Mouse (Mus musculus): ENCODE measurements around the gene Fam71e2. TPM values are rescaled to one million over a fixed set of nuclear protein-coding genes. Genes with fewer than 3 reads are reported as not detected.

The Fam71e2 gene
- total RNA-seq, 1 experiment = not detected

DNA sequence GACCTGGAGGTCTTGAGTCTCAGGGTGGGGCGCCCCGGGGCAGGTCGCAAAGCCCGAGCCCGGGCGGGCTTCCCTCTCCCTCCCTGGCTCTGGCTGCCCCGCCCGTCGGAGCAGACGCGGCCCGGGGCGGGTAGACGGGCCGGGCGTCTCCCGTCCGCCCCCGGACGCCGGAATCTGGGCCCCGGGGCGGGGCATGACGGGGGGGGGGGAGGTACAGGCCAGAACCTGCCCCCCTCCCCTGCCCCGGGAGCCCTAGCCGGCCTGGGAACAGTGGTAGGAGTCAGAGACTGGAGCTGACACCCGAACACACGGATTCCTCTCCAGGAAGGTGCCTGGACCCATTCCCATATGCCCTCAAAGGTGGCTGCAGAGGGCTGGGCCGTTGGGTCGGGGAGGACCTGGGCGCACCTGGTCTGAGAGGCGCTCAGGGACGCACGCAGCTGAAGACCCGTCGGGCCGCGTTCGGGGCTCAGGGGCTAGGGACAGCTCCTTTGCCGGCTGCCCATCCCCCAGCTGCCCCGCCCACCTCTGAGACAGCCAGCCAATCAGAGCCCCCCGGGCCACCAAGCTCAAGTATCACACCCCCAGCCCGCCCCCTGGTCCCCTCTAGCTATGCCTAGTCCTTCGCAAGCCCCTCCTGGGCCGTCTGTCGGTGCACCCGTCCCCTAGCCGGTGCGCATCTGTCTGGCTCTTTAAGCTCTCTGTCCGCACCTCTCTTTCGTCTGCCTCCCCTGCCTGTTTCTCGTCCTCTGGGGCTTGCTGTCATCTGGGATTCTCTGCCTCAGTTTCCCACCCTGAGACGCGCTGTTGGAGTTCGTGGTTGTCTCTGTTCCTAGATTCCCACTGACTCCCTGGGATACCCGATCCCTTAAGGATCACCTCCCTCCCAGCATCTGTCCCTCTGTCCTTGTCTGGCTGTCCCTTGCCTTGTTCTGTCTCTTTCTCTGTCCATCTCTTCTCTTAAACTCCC is 6.0 kb upstream of the Fam71e2 start:
- peak; percentile 76 for DNase-seq (ENCODE audit: low read depth, low spot score)
- peak; percentile 54; the same call in 1 of the 2 replicates for TF ChIP-seq CHD2 (IDR thresholded peaks at IDR 0.05; ENCODE audit: low read depth, low read length)
- no peak for TF ChIP-seq HCFC1 (IDR thresholded peaks at IDR 0.05; ENCODE audit: borderline replicate concordance, insufficient read depth, low read length)
- TF ChIP-seq MAFK (IDR thresholded peaks at IDR 0.05; ENCODE audit: insufficient read depth, low read depth, low read length) = no peak
- no peak for TF ChIP-seq ZC3H11A (IDR thresholded peaks at IDR 0.05; ENCODE audit: borderline replicate concordance, low read depth, low read length)
- TF ChIP-seq ZNF384 (IDR thresholded peaks at IDR 0.05; ENCODE audit: low read depth, low read length) = no peak
- no peak overlapping the region for H3K27ac ChIP-seq (ENCODE audit: insufficient read depth, low read depth, low read length, poor library complexity, severe bottlenecking)
- in situ Hi-C loops (cut with MboI; ENCODE audit: low sequenced_read_pairs in 2 of 2, unreplicated experiment in 2 of 2) = no loop called here
- H3K9ac ChIP-seq (ENCODE audit: insufficient read depth, low read depth, low read length, poor library complexity, severe bottlenecking) = no peak overlapping the region
- H3K36me3 ChIP-seq (ENCODE audit: control insufficient read depth, insufficient read depth, low read length, poor library complexity, severe bottlenecking) = no peaks in the 10 kb centered on the region
- peak overlapping the region; percentile 44 to 65 for H3K4me3 ChIP-seq (ENCODE audit: insufficient read depth in 1 of 2, low read depth in 1 of 2, low read length in 2 of 2, poor library complexity in 1 of 2, severe bottlenecking in 1 of 2)
- no peaks in the 10 kb centered on the region for H3K9me3 ChIP-seq (ENCODE audit: control insufficient read depth, insufficient read depth, low read depth, low read length)
- peaks cover 5 to 9% of the 10 kb centered on the region in 2 experiments; a peak in 3 of 4 replicates for H3K4me1 ChIP-seq (ENCODE audit: control insufficient read depth in 2 of 2, insufficient read depth in 2 of 2, low read length in 2 of 2, poor library complexity in 1 of 2)

DNA sequence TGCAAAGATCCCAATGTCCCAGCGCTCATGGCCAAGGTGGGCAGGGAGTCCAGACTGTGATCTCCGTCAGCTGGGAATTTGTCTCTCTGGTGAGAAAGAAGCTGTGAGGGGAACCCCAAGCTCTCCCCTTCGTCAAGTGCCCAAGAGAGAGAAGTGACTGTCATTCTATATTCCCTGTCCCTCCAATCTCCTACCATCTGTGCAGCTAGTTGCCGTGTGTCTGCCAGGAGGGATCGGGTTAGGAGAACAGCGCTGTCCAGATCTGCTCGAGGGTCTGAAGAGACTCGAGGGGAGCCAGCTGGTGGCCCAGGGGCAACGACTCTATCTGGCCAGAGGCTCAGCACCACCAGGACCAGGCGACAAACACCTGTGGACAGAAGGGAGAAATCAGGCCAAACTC is 5.0 kb upstream of the Fam71e2 start:
- Histone ChIP-seq H3K9me3 (ENCODE audit: control insufficient read depth, insufficient read depth, low read depth, low read length) (no peaks in the 10 kb centered on the region), H3K4me1 (ENCODE audit: control insufficient read depth in 2 of 2, insufficient read depth in 2 of 2, low read length in 2 of 2, poor library complexity in 1 of 2) (peaks cover 5 to 9% of the 10 kb centered on the region in 2 experiments; a peak in 3 of 4 replicates), H3K4me3 (ENCODE audit: insufficient read depth in 1 of 2, low read depth in 1 of 2, low read length in 2 of 2, poor library complexity in 1 of 2, severe bottlenecking in 1 of 2) (no peak overlapping the region), H3K27ac (ENCODE audit: insufficient read depth, low read depth, low read length, poor library complexity, severe bottlenecking) (no peak overlapping the region), H3K36me3 (ENCODE audit: control insufficient read depth, insufficient read depth, low read length, poor library complexity, severe bottlenecking) (no peaks in the 10 kb centered on the region), H3K9ac (ENCODE audit: insufficient read depth, low read depth, low read length, poor library complexity, severe bottlenecking) (no peak overlapping the region)
- DNase-seq (ENCODE audit: low read depth, low spot score) = no peak
- no peak for TF ChIP-seq ZNF384 (IDR thresholded peaks at IDR 0.05; ENCODE audit: low read depth, low read length)
- no peak for TF ChIP-seq HCFC1 (IDR thresholded peaks at IDR 0.05; ENCODE audit: borderline replicate concordance, insufficient read depth, low read length)
- TF ChIP-seq CHD2 (IDR thresholded peaks at IDR 0.05; ENCODE audit: low read depth, low read length) = no peak
- TF ChIP-seq ZC3H11A (IDR thresholded peaks at IDR 0.05; ENCODE audit: borderline replicate concordance, low read depth, low read length) = no peak
- TF ChIP-seq MAFK (IDR thresholded peaks at IDR 0.05; ENCODE audit: insufficient read depth, low read depth, low read length) = no peak
- in situ Hi-C loops (cut with MboI; ENCODE audit: low sequenced_read_pairs in 2 of 2, unreplicated experiment in 2 of 2) = no loop called here

DNA sequence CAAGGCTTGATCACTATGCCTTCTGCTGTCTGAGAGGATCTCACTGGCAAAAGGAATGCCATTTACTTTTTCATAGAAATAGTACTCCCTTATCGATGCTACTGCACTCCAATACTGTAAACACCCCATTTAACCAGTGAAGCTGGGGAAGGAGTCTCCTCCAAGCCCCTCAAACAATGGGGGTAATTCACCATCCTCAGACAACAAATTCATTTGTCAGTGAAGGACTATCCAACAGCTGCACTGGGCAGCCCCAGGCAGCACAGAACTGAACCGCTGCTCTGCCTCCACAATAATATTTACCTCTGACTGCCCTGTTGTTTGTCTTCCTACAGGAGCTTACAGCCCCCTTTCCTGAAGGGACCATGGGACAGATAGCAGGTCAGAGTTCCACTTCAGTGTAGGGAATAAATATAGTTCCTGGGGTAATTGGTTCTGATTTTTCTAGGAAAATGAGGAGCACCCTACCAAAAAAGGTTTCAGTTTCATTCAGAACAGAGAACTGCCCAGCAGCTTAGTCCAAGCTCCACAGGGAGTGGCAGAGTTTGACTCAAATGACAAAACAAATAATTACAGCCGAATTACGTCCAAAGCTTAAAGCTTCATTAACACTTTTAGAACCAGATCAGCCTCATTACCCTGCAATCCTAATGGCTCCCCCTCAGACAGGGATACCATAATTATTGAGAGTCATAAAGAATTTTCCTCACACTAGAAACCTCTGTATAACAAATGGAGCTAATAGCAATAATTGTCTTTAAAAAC is 6.0 kb downstream of the Fam71e2 start:
- TF ChIP-seq ZC3H11A (IDR thresholded peaks at IDR 0.05; ENCODE audit: borderline replicate concordance, low read depth, low read length) = no peak
- no peak for TF ChIP-seq MAFK (IDR thresholded peaks at IDR 0.05; ENCODE audit: insufficient read depth, low read depth, low read length)
- TF ChIP-seq HCFC1 (IDR thresholded peaks at IDR 0.05; ENCODE audit: borderline replicate concordance, insufficient read depth, low read length) = no peak
- TF ChIP-seq CHD2 (IDR thresholded peaks at IDR 0.05; ENCODE audit: low read depth, low read length) = no peak
- no peak for TF ChIP-seq ZNF384 (IDR thresholded peaks at IDR 0.05; ENCODE audit: low read depth, low read length)
- no peak for DNase-seq (ENCODE audit: low read depth, low spot score)
- Histone ChIP-seq H3K4me3 (ENCODE audit: insufficient read depth in 1 of 2, low read depth in 1 of 2, low read length in 2 of 2, poor library complexity in 1 of 2, severe bottlenecking in 1 of 2) (no peak overlapping the region), H3K9me3 (ENCODE audit: control insufficient read depth, insufficient read depth, low read depth, low read length) (no peaks in the 10 kb centered on the region), H3K9ac (ENCODE audit: insufficient read depth, low read depth, low read length, poor library complexity, severe bottlenecking) (no peak overlapping the region), H3K4me1 (ENCODE audit: control insufficient read depth in 2 of 2, insufficient read depth in 2 of 2, low read length in 2 of 2, poor library complexity in 1 of 2) (peaks cover 0 to 2% of the 10 kb centered on the region in 2 experiments; a peak in 1 of 4 replicates), H3K36me3 (ENCODE audit: control insufficient read depth, insufficient read depth, low read length, poor library complexity, severe bottlenecking) (no peaks in the 10 kb centered on the region), H3K27ac (ENCODE audit: insufficient read depth, low read depth, low read length, poor library complexity, severe bottlenecking) (no peak overlapping the region)
- in situ Hi-C loops (cut with MboI; ENCODE audit: low sequenced_read_pairs in 2 of 2, unreplicated experiment in 2 of 2) = no loop called here

DNA sequence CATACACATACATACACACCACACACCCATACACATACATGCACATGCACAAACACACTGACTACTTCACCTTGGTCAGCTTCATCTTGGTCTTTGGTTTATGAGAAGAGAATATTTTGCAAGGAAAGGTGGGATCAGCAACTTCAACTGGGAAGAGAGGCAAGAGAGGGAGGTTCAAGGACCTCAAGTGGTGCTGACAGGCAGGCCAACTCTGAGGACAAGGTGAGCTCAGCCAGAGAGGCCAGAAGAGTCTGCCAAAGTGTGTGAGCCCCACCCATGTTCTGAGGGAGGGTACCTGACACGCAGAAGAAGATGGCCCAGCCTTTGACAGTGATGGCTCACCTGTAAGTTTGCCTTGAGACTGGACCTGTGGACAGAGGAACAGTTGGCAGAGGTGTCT is 11.4 kb downstream of the Fam71e2 start:
- Histone ChIP-seq H3K4me3 (ENCODE audit: insufficient read depth in 1 of 2, low read depth in 1 of 2, low read length in 2 of 2, poor library complexity in 1 of 2, severe bottlenecking in 1 of 2) (no peak overlapping the region), H3K36me3 (ENCODE audit: control insufficient read depth, insufficient read depth, low read length, poor library complexity, severe bottlenecking) (no peaks in the 10 kb centered on the region), H3K9ac (ENCODE audit: insufficient read depth, low read depth, low read length, poor library complexity, severe bottlenecking) (no peak overlapping the region), H3K9me3 (ENCODE audit: control insufficient read depth, insufficient read depth, low read depth, low read length) (no peaks in the 10 kb centered on the region), H3K4me1 (ENCODE audit: control insufficient read depth in 2 of 2, insufficient read depth in 2 of 2, low read length in 2 of 2, poor library complexity in 1 of 2) (no peaks in the 10 kb centered on the region), H3K27ac (ENCODE audit: insufficient read depth, low read depth, low read length, poor library complexity, severe bottlenecking) (no peak overlapping the region; the same call in 1 of the 2 replicates)
- in situ Hi-C loops (cut with MboI; ENCODE audit: low sequenced_read_pairs in 2 of 2, unreplicated experiment in 2 of 2) = no loop called here
- DNase-seq (ENCODE audit: low read depth, low spot score) = no peak
- TF ChIP-seq ZNF384 (IDR thresholded peaks at IDR 0.05; ENCODE audit: low read depth, low read length) (no peak), ZC3H11A (IDR thresholded peaks at IDR 0.05; ENCODE audit: borderline replicate concordance, low read depth, low read length) (no peak), CHD2 (IDR thresholded peaks at IDR 0.05; ENCODE audit: low read depth, low read length) (no peak), HCFC1 (IDR thresholded peaks at IDR 0.05; ENCODE audit: borderline replicate concordance, insufficient read depth, low read length) (no peak), MAFK (IDR thresholded peaks at IDR 0.05; ENCODE audit: insufficient read depth, low read depth, low read length) (no peak)

Data from ES-E14 (cell line).